Mouse (Mus musculus) heart, adult 18-20 months (tissue): ENCODE data around the gene Epo. TPM values are rescaled to one million over a fixed set of nuclear protein-coding genes. Genes with fewer than 3 reads are reported as not detected.

Experiments used
- DNase-seq, 2 experiments: peaks; one replicate each; pipeline ENCODE4 v3.0.0; 2021 to 2022; ENCODE audit warnings: mixed read lengths in 1 of 2
- total RNA-seq, 2 experiments: library from RNA; stranded (reverse); gene quantifications; 2 replicates each; pipeline ENCODE4 v1.2.3; 2021

The Epo gene
- total RNA-seq, 2 experiments from 2014 or later, result not detected

DNA sequence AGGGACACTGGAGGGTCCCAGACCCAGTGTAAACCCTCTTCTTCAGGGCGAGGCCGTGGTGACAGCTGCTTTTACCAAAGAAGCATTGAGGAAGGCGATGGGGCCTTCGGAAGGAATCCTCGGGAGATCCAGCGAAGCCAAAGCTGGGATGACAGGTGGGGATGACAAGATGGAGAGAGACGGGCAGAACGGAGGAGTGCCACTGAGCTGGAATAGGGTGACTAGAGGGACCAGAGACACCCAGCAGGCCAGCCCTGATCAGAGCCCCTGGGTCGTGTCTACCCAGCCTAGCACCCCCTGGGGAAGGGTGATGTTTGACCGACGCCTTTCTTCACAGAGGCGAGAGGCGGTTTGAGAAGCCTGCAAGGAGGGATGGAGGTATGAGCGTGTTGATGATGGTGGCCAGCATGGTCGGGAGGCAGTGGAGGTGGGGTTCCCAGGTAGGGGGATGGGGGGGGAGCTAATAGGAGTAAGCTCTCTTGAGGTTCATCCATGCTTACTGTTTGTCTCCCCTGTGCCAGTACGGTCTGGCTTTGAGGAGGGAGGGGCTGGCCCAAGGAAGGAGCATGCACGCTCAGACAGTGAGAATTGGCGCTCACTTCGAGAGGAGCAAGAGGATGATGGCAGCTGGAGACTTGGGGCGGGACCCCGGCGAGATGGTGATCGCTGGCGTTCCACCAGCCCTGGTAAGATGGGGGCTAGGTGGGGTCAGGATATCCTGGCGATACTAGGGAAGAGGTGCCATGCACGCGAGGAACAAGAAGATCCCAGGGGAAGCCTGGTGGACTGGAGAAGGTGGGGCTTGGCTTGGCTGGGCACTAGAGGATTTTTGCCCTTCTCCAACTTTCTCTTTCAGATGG lies 13.1 kb downstream of the Epo start:
- no peak for DNase-seq

DNA sequence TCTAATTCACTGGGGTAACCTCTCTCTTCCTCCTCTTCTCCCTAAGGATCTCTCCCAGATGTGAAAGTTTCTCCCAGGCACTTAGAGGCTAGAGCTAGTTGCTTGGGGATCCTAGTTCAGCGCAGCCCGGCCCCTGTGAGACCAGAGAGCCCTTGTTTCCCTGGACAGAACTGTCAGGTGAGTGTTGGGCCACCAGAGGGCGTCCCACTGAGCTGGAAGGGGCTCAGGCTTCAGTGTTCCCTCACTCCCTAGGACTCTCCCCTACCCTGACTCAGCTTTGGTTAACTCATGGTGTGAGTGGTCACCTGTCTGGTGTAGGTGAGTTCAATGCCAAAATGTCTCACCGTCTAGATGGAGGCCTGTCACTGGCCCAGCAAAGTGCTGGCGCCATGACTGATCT lies 14.6 kb downstream of the Epo start, which contains the start of gene Gigyf1:
Gene Gigyf1, plus strand, starts transcription at position 113 of the 400 bp plus-strand sequence.
- peak in 1 of 2 experiments; percentile 32 for DNase-seq

DNA sequence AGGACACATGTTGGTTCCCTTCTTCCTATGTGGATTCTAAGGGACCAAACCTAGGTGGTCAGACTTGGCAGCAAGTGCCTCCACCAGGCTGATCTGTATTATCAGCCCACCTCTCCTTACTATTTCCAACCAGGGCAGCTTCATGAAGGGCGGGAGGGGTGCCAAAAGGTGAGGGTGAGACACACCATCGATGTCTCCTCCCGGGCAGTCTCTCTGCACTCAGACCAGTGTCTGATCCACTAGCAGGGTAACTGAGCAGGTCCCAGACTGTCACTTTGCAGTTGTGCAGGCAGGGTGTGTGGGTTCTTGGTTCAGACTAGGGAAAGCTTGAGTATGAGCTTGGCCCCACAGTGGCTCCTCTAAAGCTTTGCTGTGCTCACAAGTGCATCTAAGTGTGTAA lies 18.2 kb downstream of the Epo start:
- no peak for DNase-seq

DNA sequence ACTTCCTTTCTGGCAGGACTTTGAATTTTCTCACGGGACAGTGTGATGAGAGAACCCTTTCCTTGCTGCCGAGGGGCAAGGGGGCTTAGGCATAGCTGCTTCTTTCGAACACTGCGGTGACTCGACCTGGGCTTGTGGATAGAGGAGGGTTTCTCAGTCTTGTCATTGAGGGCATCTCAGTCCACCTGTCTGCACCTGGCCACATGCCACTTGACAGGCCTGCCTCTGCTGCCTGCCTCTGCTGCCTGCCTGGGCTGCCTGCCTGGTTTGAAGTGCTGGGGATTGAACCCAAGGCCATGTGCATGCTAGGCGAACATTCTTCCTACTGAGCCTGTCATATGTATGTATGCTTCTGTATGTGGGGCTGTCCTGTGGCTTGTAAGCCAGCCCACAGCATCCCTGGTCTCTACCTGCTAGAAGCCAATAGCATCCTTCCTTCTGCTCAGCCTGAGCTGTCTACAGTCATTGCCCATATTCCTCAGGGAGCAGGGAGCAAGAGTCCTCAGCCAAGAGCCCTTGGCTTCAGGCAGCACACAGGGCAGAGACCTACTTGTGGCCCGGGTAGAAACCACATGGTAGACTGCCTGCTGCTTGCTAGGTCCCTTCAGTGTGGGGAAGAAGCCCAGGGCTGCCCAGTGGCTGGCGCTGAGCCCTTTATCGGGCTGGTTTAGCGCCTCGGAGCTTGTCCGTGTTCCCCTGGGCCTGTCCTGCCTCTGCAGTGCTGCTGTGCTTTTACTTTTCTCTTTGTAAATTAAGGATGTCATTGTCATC lies 18.9 kb downstream of the Epo start:
- no peak for DNase-seq

DNA sequence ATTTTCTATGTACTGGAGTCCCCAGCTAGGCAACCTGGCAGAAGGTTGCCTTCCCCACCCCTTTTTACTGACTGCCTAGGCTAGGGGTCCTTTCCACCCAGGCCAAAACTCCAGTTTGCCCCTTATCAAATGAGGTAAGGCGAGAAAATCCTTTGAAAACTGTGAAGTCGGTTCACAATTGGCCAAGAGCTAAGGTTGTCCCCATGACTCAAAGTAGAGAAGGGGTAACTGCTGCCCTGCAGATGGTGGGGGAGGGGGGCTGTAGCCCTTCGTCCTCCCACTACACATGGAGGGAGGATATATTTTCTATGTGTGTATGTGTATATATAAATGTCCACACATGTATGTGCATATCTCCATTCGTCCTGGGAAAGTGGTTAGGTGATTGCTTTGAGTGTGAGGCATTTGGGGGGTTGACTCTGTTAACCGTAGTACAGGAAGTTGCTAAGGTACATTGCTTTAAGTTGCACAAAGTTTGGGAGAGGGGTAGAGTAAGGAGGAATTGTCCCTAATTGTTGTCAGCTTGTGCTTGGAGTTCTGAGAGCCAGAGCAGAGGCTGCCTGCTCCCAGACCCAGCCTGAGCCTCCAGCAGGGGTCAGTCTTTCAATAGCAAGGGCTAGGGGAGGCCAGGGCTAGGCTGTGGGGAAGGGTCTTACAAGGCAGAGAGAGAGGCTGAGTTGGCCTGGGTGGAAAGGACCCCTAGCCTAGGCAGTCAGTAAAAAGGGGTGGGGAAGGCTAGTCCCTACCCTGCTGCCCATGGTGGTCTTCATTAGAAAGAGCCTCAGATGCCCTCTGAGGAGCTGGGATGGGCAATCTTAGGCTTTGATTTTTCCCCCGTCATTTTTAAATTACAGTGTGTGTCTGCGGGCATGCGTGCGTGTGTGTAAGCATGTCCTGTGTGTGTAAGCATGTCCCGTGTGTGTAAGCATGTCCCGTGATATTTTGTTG lies 19.9 kb downstream of the Epo start:
- peak in 1 of 2 experiments; percentile 59 for DNase-seq

DNA sequence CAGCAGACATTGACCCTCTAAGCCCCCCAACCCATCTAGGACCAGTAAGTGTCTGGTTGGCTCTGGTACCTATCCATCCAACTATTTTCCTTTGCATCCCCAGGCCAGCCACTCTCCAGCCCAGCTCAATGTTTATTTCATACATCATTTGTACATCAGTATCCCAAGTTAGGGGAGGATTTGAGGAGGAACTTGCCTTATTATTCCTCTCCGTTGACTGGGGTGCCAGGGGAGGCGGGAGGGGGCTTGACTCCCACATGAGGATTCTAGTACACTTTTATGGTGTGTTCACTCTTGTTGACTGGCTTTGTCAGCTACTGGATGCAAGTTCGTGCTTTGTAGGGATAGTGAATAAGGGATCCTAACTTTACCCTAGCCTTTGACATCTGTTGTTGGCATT lies 21.3 kb downstream of the Epo start:
- DNase-seq, result no peak

DNA sequence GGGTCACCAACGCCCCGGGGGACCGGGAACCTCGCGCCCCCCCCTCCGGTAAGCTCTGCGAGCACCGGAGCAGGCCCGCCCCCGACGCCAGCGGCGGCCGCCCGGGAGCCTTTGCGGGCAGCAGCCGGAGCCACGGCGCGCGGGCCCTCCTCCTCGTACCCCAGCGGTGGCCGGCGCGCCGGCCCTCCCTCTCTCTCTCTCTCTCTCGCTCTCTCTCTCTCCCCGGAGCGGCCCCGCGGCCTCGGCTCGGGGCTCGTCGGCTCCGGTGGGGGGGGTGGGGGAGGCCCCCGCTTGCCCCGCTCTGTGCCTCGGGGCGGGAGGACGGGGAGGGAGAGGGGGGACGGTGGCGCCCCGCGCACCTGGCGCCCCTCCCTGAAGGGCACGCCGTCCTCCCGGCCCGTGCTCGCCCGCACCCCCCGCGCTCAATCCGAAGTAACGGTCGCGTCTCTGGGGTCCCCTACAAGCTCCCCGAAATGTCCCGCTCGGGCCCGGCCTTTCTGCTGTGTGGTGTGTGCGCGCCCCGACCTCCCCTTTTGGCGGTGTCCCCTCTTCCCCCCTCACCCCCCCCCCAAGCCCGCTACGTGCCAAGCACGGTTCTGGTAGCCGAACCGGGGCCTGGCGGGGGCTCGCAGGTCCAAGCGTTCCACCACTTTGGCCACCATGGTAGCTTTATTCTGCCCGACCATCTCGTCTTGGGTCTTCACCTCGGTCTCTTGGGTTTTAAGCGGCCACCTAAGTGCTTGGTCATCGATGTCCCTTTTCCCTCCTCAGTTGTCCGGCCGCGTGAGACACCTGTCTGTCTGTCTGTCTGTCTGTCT lies 22.3 kb downstream of the Epo start:
- DNase-seq, result peak in 1 of 2 experiments; percentile 42

DNA sequence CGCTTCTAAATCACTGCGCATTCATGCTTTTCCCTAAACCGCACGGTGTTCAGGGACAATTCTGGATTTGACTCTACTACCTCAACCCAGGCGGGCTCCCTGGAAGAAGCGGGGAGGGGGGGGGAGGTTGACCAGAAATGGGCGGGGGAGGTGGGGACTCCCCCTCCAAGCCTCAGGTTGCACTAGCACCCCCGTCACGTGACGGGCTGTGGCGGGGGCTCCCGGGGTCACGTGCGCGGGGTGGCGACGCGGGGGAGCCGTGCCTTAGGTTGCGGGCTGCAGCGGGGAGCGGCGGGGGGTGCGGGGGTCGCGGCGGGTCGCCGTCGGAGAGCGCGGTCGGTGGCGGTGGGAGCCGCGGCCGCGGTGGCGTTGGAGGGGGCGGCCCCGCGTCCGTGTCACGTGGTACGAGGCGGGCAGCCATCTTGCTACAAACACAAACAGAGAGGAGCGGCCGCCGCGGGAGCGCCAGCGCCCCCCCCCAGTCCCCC lies 23.0 kb downstream of the Epo start:
- DNase-seq, result peak; percentile 86 to 89

DNA sequence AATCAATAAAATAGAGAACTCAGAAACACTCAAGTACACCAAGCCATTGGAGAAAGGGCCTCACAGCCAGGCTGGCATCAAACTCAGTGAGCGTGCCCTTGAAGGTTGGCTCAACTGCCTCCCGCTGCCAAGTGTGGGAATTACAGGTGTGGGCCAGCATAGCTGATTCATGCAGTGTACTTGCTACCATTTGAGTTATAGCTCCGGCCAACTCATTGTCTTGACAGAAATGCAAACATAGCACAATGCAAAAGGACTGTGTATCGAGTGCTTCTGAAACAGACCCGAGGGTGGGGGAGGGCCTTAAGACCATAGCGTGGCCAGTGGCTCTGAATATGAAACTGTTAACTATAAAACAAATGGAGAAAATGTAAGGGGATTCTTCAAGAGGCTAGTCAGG lies 29.0 kb downstream of the Epo start:
- peak in 1 of 2 experiments; percentile 7 for DNase-seq

DNA sequence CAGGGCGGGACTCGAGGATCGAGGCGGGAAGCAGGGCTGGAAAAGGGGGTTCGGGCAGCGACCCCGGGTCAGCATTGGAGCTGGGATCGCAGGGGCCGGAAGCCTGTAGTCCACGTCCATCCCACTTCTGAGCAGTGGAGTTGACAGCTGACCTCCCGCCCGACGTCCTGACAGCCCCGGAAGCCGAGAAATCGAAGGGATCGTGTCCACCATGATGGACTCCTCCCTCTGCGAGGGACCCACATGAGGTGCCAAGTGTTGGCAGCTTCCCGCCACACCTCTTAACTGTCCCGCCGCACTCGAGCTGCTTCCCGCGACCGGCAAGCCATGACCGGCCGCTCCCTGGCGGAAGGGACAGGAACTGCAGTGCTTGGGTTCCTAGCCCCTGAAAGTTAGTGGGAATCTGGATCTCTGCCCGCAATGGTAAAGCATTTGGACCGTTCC lies 30.4 kb downstream of the Epo start:
- DNase-seq, result peak in 1 of 2 experiments; percentile 90

DNA sequence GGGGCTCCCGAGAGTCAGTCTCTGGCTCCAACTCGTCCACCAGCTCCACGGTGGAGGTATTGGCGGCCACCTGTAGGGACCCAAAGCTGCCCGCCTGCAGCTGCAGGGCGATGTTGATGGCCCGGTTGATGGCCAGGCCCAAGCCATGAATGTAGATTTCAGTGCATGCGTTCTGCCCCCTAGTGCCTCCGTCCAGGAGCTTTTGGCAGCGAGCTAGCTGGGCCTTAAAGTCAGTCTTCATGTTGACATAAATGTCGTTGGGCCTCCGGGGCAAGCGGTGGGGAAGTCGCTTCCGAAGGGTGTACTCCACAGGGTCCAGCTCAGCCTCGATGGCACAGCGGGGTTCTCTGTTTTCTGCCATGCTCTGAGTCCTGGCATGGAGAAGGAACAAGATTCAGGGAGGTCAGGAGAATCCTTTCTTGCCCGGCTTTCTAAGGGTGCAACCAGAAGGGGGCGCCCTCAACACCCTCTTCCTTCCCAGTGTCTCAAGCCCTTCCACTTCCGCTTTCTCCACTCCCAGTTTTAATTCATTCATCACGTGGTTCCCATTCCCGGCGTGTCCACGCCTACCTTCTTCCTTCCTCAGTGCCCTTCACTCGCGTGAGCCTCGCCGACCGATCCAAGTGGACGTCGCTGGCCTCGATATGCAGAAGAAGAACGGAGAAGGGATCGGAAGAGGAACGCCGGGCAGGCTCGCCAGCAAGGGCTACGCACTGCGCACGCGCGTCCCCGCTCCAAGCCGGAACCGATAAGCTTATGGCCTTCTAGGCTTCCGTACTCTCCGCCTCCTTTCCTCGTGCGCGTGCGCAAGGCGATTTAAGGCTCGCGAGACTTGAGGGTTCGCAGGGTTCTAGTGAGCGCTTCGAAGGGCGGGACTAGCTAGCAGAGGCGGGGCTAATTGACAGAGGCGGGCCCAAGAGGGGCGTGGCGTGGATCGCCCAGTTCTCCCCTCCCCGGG lies 31.1 kb downstream of the Epo start, which contains the start of gene Pop7:
Gene Pop7, minus strand, starts transcription at position 810 of the 958 bp plus-strand sequence.
- DNase-seq, result peak; percentile 100

DNA sequence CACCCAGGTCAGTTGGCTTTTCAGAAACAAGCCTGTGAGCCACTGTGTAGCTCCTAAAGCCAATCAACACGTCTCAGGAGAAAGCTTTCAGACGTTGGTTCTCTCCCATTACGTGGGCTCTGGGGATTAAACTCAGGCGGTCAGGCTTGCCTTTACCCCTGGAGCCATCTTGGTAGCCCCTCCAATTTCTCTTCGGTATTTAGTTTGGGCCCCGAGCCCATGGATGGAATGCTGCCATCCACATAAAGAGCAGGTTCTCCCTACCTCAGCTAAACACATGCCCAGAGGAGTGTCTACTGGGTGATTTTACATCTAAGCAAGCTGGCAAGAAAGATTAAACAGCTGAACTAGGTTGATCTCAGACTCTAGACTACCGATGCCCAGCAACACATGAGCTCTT lies 32.9 kb downstream of the Epo start:
- no peak for DNase-seq

DNA sequence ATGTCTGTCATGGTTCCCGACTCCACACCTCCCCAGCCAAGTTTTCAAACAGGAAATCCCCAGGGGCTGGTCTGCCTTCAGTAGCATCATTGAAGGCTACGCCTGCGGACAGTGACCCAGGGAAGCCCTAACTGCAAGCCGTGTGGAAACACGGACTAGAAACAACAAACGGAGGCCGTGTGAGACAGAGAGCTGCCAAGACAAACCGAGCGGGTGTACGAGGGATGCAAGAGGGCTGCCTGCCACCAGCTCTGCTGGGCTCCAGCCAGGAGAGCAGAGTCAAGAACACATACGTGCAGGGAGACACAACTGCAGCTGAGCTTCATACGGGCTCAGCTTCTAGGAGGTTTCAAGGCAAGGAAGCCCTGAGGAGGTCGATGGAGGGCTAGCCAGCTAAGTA lies 39.2 kb downstream of the Epo start:
- peak; percentile 44 to 67 for DNase-seq

DNA sequence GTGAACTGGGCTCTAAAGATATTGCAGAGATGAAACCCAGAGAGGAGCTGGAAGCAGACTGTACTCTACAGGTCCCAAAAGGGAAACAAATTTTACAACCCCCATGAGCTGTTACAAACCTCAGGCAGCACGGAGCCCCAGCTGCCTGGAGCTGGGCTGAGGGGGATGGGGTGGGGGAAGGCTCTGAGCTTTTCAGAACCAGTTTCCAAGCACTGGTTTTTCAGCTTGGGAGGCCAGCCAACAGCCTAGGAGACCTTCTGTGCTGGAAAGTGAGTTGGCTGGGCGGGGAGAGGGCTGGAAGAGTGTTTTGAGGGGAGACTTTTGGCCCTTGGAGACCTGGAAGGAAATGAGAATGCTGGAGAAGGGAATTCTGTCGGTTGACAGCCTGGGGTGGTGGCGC lies 41.5 kb downstream of the Epo start:
- peak; percentile 64 to 81 for DNase-seq

DNA sequence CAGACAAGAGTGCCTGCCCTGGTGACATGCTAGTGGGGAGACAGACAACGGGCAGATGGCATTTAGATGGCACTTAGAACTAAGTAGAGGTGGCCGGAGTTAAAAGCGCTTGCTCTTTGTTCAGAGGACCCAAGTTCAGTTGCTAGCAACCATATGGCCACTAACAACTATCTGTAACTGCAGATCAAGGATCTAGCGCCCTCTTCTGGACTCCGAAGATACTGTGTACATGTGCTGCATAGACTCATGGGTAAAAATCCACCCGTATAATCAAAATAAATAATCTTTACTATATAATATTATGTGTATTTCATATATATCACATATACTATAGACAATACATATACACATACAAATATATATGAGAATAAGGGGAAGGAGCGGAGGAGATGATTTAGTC lies 45.4 kb downstream of the Epo start:
- no peak for DNase-seq

DNA sequence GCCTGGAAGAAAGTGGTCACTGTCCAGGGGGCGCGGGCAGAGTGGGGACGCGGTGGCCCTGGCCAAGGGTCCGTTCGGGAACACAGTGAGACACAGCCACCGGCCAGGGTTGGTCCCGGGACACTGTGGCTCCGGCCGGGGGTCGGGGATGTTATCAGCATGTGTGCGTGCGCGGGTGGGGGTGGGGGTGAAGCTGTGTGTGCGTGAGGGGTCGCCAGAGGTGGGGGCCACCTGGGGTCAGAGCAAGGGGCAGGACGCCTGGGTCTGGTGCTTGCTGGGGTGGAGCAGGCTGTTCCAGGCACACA lies 47.2 kb downstream of the Epo start:
- DNase-seq, result no peak

DNA sequence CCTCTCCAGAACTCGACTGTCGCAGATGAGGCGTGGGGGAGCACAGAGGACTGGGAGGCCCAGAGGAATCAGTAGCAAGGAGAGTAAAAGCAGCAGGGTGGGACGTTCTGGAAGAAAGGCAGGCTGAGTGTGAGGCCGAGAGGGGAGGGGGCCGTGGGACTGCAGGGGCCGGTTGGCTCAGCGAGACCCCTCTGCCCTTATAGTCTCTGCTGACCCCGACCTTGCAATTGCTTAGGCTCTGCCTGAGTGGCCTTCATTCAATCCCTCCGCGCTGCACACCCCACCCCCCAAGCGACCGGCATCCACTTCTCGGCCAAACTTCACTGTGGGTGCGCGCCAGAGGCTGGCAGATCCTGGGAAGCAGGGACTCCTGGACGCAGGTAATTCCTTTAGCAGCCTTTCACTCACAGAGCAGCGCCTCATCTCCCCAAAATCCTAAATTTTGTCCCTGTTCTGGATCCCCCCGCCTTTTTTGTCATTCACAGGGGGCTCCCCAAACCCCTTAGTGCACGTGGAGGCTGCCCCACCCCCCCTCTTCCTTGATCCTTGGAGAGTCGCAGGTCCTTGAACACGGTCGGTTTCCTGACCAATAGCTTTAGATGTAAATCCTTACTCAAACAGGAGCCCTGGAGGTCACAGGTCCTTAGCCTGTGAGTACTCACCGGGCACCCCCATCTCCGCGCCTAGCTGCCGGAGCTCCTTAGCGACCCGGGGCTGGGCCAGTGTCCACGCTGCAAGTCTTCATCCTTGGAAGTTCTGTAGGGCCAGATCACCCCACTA lies 47.8 kb downstream of the Epo start:
- DNase-seq, result no peak

DNA sequence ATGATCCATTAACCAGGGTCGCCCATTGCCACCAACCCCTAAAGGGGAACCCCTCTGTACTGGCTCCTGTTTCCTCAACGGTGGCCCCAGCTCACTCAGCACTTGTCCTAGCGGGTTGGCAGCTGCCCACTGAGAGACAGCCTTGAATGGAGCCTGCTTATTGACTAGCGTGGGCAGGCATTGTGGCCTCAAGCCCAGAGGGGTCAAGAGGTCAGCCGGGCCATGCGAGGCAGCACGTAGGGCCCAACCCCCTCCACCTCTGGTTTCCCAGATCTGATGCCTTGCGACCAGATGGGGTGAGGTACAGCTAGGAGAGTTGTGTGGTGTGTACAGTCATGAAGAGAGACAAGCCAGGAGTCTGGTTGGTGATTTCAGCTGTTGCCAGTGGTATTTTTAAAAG lies 51.1 kb downstream of the Epo start:
- no peak for DNase-seq

DNA sequence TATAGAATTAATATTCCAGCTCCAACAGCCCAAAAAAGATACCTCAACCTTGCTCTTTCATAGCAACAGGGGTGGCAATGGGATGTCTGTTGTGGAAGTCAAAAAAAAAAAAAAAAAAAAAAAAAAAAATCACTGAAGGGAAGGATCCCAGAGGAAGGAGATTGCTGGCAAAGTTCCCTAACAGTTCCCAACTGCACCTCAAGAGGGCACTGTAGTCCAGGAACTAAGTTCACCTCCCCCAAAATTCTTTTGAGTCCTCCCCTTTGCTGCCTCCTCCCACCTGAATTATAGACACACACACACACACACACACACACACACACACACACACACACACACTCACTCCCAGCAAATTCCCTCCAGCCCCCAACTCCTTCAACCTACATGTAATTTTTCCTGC lies 51.9 kb downstream of the Epo start:
- peak; percentile 78 to 92 for DNase-seq
